Mouse (Mus musculus) embryonic facial prominence, embryonic 15.5 days (tissue): ENCODE measurements around the gene Gse1. TPM values are rescaled to one million over a fixed set of nuclear protein-coding genes. Genes with fewer than 3 reads are reported as not detected.

Experiments
- ATAC-seq: fragments of 200-750 bp; cut with Nextera tagmentation; 2 replicates; pipeline ENCODE4 v1.8.0; 2017; ENCODE audit warnings: low read depth, moderate TSS enrichment; ENCODE audit not compliant: insufficient number of reproducible peaks, low FRiP score, low TSS enrichment
- H3K27ac ChIP-seq: fragments of 300-500 bp; sonication (generic); replicated peaks from 2 replicates; pipeline ENCODE4 v1.5.1; 2015; ENCODE audit warnings: mild to moderate bottlenecking, inconsistent platforms
- H3K27me3 ChIP-seq: fragments of 300-500 bp; sonication (generic); 2 replicates; pipeline ENCODE4 v1.6.1; 2015; ENCODE audit warnings: inconsistent platforms
- H3K36me3 ChIP-seq: fragments of 300-500 bp; sonication (generic); 2 replicates; pipeline ENCODE4 v1.6.1; 2015; ENCODE audit warnings: mild to moderate bottlenecking, inconsistent platforms
- H3K4me1 ChIP-seq: fragments of 300-500 bp; sonication (generic); 2 replicates; pipeline ENCODE4 v1.6.1; 2015; ENCODE audit warnings: inconsistent platforms
- H3K4me2 ChIP-seq: fragments of 300-500 bp; sonication (generic); replicated peaks from 2 replicates; pipeline ENCODE4 v1.6.1; 2015; ENCODE audit warnings: mild to moderate bottlenecking, inconsistent platforms
- H3K4me3 ChIP-seq: fragments of 300-500 bp; sonication (generic); replicated peaks from 2 replicates; pipeline ENCODE4 v1.5.1; 2015; ENCODE audit warnings: mild to moderate bottlenecking, inconsistent platforms
- H3K9ac ChIP-seq: fragments of 300-500 bp; sonication (generic); 2 replicates; pipeline ENCODE4 v1.6.1; 2015; ENCODE audit warnings: inconsistent platforms
- H3K9me3 ChIP-seq: fragments of 300-500 bp; sonication (generic); replicated peaks from 2 replicates; pipeline ENCODE4 v1.6.1; 2016; ENCODE audit warnings: inconsistent platforms
- WGBS: fragments of 180-500 bp; shearing (Covaris S2); methylation state at CpG from one replicate; pipeline ENCODE4 v1.1.7; 2015; 5-methylcytosine and 5-hydroxymethylcytosine counted together
- polyA plus RNA-seq: library from polyadenylated mRNA; unstranded; fragments of >200 nt; fragmentation: Nextera tagmentation; extraction: Ambion mirVana; gene quantifications from 2 replicates; pipeline ENCODE4 v1.2.1, GENCODE M21; 2015

The Gse1 gene
- polyA plus RNA-seq, 1 experiment from 2014 or later, result 11.1 TPM

DNA sequence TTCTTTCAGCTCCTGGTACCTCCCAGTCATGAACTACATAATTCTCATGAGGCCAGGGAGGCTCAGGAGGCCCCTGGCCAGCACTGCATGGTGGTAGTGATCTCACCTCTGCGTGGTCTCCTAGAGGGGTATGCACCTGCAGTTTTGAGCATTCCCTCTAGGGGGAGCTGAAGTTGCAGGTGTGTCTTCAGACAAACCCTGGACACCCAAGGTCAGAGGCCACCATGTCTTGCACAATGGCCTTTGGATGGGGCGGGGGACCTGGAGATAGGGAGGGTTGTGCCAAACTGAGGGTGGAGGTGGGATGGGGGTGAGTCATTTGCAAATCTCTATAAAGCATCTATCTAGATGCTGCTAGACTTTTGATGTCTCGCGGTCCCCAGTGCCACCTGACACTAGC is 87.4 kb downstream of the Gse1 start:
- Histone ChIP-seq H3K4me3 (no peak overlapping the region), H3K9me3 (no peaks in the 10 kb centered on the region), H3K36me3 (no peaks in the 10 kb centered on the region), H3K4me1 (peaks cover 29% of the 10 kb centered on the region), H3K27me3 (no peaks in the 10 kb centered on the region), H3K4me2 (no peak overlapping the region), H3K9ac (no peak overlapping the region), H3K27ac (no peak overlapping the region)
- 95% methylated on average over 4 of the region's 4 CpGs for WGBS
- ATAC-seq, result no peak

DNA sequence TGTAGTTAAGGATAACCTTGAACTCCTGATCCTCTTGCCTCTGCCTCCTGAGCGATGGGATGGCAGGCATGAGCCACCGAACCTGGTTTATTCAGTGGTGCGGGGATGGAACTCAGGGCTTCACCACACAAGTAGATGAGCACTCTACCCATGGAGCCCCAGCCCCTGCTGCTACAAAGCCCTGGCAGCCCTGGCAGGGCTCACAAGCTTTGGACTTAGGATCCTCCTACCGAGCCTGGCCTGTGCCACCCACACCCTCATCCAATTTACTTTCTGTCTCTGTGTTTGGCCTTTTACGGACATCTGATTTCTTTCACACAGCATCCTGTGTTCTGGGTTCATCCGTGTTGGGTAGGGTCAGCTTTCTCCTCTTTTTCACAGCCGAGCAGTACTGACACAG is 88.5 kb downstream of the Gse1 start:
- 77% methylated on average over 7 of the region's 7 CpGs for WGBS
- H3K4me1 ChIP-seq, result peaks cover 29% of the 10 kb centered on the region
- H3K4me2 ChIP-seq, result no peak overlapping the region
- H3K9ac ChIP-seq, result no peak overlapping the region
- no peaks in the 10 kb centered on the region for H3K9me3 ChIP-seq
- no peak overlapping the region for H3K4me3 ChIP-seq
- H3K27ac ChIP-seq, result peak overlapping the region; percentile 48
- no peak for ATAC-seq
- H3K36me3 ChIP-seq, result no peaks in the 10 kb centered on the region
- no peaks in the 10 kb centered on the region for H3K27me3 ChIP-seq

DNA sequence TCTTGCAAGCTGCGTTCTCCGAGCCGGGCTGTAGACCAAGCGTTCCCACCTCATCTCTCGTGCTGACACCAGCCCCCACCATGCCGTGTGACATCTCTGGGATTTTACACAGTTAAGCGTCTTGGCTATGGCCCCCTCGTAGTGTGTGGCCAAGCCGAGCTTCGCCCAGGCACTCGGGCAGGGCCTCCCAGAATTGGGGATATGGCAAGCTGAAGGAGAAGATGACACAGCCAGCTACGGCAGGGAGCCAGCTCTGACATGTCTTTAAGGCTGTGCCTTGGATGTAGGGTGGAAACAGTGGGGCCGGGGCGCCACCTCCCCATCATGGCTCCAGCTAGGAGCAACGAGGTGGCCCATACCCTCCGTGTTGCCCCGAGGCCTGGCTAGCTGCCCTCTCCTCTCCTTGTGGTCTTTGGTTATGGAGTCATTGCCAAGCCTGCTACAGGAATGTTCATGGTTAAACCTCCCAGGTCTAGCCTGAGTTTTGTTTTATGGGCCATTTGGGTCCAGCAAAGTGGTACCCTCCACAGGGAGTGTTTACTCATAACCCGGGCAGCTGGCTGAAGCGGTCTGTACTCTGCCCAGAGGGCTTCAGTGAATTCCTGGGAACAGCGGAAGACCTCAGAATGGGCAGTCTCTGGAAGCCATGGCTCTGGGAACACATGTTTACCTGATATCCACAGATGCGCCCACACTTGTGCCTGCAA is 89.0 kb downstream of the Gse1 start:
- Histone ChIP-seq H3K4me2 (no peak overlapping the region), H3K4me1 (peaks cover 32% of the 10 kb centered on the region), H3K9me3 (no peaks in the 10 kb centered on the region), H3K36me3 (no peaks in the 10 kb centered on the region), H3K27ac (peak overlapping the region; percentile 48), H3K27me3 (no peaks in the 10 kb centered on the region), H3K9ac (no peak overlapping the region), H3K4me3 (no peak overlapping the region)
- ATAC-seq, result no peak
- 73% methylated on average over 21 of the region's 21 CpGs for WGBS

DNA sequence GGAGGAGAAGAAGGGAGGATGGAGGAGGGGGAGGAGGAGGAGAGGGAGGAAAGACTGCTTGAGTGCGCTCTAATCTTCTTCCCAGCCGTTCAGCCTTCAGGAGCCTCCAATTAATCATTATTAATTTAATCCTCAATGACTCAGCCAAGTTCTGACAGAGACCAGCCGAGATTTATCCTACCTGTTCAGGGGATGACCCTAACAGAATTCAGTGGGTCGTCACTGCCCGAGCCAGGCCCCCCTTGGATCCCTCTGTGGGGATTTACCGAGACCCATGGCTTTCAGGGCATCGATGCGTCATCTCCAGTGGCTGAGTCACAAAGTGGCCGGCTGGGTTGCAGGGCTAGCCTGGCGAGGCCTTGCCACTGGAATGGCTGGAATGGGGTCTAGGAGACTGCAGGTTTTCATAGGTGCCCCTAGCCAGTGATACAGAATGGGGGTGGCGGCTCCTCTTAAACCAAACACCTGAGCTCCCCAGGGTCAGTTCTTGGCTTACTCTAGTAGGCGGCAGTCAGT is 90.3 kb downstream of the Gse1 start:
- Histone ChIP-seq H3K4me1 (peaks cover 42% of the 10 kb centered on the region), H3K4me3 (no peak overlapping the region), H3K27ac (no peak overlapping the region), H3K36me3 (no peaks in the 10 kb centered on the region), H3K9ac (no peak overlapping the region), H3K9me3 (no peaks in the 10 kb centered on the region), H3K27me3 (no peaks in the 10 kb centered on the region), H3K4me2 (no peak overlapping the region)
- no peak for ATAC-seq
- WGBS, result 71% methylated on average over 12 of the region's 12 CpGs

DNA sequence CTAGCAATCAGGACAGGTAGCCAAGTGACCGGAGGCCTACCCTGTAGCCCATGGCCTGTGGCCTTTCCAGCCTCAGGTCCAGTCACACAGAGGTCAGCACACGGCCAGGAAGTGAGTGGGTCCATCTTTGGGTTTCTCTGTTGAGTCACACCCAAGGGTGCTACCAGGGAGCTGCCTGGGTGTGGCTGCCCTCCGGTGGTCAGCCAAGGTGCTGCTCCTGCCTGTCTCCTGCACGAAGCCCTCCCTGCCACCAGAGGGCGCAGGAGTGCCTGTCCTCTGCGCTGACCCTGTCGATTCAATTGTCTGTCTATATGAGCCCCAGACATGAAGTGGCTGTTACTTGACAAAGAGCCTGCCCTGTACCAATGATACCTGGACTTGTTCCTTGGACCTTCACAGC is 91.2 kb downstream of the Gse1 start:
- Histone ChIP-seq H3K36me3 (no peaks in the 10 kb centered on the region), H3K27me3 (no peaks in the 10 kb centered on the region), H3K9ac (no peak overlapping the region), H3K27ac (no peak overlapping the region), H3K4me2 (no peak overlapping the region), H3K9me3 (no peaks in the 10 kb centered on the region), H3K4me1 (peaks cover 48% of the 10 kb centered on the region), H3K4me3 (no peak overlapping the region)
- 22% methylated on average over 7 of the region's 7 CpGs for WGBS
- no peak for ATAC-seq

DNA sequence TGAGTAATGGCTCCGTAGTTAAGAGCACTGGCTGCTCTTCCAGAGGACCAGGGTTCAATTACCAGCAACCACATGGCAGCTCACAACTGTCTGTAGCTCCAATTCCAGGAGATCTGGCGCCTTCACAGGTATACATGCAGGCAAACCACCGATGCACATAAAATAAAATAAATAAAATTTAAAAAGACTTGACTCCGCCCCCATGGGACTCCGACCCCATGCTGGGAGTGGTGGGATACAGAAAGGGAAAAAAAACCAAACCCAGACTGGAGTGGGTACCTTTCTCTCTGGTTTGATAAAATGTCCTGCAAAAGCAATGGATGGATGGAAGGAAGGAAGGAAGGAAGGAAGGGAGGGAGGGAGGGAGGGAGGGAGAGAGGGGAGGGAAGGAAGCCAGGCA is 91.9 kb downstream of the Gse1 start:
- Histone ChIP-seq H3K4me1 (peaks cover 55% of the 10 kb centered on the region), H3K27ac (no peak overlapping the region), H3K27me3 (no peaks in the 10 kb centered on the region), H3K9me3 (no peaks in the 10 kb centered on the region), H3K4me2 (no peak overlapping the region), H3K4me3 (no peak overlapping the region), H3K9ac (no peak overlapping the region), H3K36me3 (no peaks in the 10 kb centered on the region)
- no peak for ATAC-seq
- WGBS, result 81% methylated on average over 5 of the region's 5 CpGs

DNA sequence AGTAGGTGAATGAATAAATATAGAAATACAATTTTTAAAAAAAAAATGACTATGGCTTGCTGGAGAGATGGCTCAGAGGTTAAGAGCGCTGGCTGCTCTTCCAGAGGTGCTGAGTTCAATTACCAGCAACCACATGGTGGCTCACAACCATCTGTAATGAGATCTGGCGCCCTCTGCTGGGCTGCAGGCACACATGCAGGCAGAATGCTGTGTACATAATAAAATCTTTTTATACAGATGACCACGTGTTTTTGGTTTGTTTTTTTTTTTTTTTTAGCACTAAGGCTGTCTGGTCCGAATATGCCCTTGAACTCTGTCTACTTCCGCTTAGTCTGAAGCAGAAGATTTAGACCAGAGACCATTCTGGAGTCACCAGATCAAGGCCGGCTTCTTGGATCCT is 93.5 kb downstream of the Gse1 start:
- Histone ChIP-seq H3K4me1 (peaks cover 59% of the 10 kb centered on the region), H3K9ac (no peak overlapping the region), H3K36me3 (no peaks in the 10 kb centered on the region), H3K9me3 (no peaks in the 10 kb centered on the region), H3K27ac (no peak overlapping the region), H3K27me3 (no peaks in the 10 kb centered on the region), H3K4me3 (no peak overlapping the region), H3K4me2 (no peak overlapping the region)
- ATAC-seq, result no peak
- 37% methylated on average over 6 of the region's 6 CpGs for WGBS

DNA sequence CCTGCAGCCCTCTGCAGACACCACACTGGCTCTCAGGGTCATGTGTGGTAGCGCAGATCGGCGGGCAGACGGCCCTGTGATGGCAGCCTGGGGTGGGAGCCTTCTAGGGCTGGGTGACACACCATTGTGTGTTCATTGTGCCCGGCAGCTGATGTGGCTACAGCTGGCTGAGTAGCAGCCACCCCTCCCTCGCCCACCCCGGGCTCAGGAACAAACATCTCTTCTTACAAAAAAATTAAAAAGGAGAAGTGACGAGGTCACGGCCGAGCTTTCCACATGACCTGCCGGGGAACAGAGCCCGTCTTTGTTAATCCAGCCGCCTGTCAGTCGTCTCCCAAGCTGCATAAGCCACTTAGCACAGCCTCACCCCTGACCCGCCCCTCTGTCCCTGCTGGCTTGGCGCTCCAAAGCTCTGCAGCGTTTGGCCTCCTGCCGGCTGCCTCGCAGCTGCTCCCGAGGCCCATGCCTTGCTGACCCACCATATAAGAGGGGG is 94.7 kb downstream of the Gse1 start:
- ATAC-seq, result peak; percentile 35
- H3K9me3 ChIP-seq, result no peaks in the 10 kb centered on the region
- no peak overlapping the region for H3K4me3 ChIP-seq
- no peaks in the 10 kb centered on the region for H3K27me3 ChIP-seq
- H3K36me3 ChIP-seq, result no peaks in the 10 kb centered on the region
- 23% methylated on average over 20 of the region's 20 CpGs for WGBS
- no peak overlapping the region for H3K9ac ChIP-seq
- no peak overlapping the region; the same call in 1 of the 2 replicates for H3K27ac ChIP-seq
- H3K4me2 ChIP-seq, result no peak overlapping the region
- peaks cover 47% of the 10 kb centered on the region for H3K4me1 ChIP-seq

DNA sequence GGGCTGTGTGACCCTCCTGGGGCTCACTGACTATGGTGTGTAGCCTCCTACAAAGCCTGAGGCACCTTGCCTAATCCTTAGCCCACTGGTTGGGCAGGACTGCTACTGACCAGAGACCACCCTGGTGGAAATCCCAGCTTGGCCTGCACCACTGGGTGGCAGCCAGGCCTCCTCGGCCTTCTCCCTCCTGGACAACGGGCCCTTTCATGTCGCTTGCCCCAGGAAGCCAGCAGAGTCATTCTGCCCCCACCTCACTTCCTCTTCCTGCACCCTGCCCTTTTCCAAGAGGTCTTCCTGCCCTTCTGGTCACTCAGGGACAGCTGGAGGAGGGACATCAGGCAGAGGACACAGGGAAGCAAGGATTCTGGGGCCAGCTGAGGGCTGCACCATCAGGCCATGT is 96.3 kb downstream of the Gse1 start:
- Histone ChIP-seq H3K27me3 (no peaks in the 10 kb centered on the region), H3K4me3 (no peak overlapping the region), H3K9ac (no peak overlapping the region), H3K4me1 (peaks cover 43% of the 10 kb centered on the region), H3K9me3 (no peaks in the 10 kb centered on the region), H3K36me3 (no peaks in the 10 kb centered on the region), H3K27ac (no peak overlapping the region), H3K4me2 (no peak overlapping the region)
- 32% methylated on average over 3 of the region's 3 CpGs for WGBS
- ATAC-seq, result no peak

DNA sequence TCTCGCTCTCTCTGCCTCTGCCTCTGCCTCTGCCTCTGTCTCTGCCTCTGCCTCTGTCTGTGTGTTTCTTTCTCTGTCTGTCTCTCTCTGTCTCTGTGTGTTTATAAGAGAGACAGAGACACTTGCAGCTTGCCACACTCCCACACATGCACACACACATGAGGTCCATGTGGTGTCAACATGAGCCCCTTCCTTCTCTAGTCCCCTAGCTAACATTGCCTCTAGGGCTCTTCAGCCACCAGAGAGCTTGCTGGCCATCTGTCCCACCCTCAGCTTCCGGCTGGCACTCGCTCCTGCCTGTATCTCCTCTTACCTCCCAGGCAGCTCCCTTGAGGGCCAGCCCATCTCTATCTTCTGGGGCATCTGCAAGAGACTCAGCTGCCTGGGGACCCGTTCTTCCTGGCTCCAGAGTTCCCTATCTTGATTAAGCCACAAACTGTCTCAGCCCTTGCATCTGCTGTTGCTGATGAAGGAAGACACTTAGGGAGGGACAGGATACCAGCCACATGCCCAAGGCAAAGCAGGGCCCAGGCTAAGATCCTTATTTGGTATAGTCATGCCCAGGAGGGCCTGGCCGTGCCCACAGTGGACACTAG is 97.0 kb downstream of the Gse1 start:
- H3K27ac ChIP-seq, result no peak overlapping the region
- no peak overlapping the region for H3K4me2 ChIP-seq
- H3K27me3 ChIP-seq, result no peaks in the 10 kb centered on the region
- ATAC-seq, result no peak
- H3K4me1 ChIP-seq, result peaks cover 41% of the 10 kb centered on the region
- no peaks in the 10 kb centered on the region for H3K36me3 ChIP-seq
- no peak overlapping the region for H3K9ac ChIP-seq
- no peak overlapping the region for H3K4me3 ChIP-seq
- 62% methylated on average over 5 of the region's 5 CpGs for WGBS
- H3K9me3 ChIP-seq, result no peaks in the 10 kb centered on the region

DNA sequence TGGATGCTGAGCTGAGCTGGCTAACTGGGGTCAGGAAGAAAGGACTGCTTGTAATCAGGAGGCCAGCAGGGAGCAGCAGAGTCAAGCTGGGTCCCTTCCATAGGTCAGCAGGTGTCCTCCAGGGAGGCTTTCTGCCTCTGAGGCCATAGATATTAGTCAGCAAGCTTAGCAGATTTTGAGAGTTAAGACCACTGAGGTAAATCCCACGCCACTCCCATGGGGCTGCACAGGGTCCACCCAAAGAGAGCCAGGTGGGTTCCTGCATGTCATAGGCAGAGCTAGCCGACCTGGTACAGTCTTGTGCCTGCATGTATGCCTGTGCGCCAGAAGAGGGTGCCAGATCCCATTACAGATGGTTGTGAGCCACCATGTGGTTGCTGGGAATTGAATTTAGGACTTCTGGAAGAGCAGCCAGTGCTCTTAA is 98.9 kb downstream of the Gse1 start:
- Histone ChIP-seq H3K4me2 (no peak overlapping the region), H3K4me3 (no peak overlapping the region), H3K9ac (no peak overlapping the region), H3K27ac (no peak overlapping the region), H3K9me3 (no peaks in the 10 kb centered on the region), H3K4me1 (peaks cover 52% of the 10 kb centered on the region), H3K27me3 (no peaks in the 10 kb centered on the region), H3K36me3 (no peaks in the 10 kb centered on the region)
- WGBS, result 54% methylated on average over 3 of the region's 3 CpGs
- ATAC-seq, result no peak
